Mouse (Mus musculus) kidney, adult 11 months (tissue): ENCODE measurements around the gene Unc119.
A peak's percentile ranks its signal among the peaks of the same experiment; 100 is the strongest.

Experiments used
- DNase-seq: peaks from one replicate; pipeline ENCODE4 v3.0.0; 2022

The Unc119 gene

GRCm38 (mm10) chr11:78344890-78345715 lies 1.8 kb downstream of the Unc119 start:
- no peak for DNase-seq

- no peak for DNase-seq
Measured at GRCm38 (mm10) chr11:78345801-78346200, 2.5 kb downstream of the Unc119 start.

GRCm38 (mm10) chr11:78346326-78347069 lies 3.2 kb downstream of the Unc119 start:
- no peak for DNase-seq

GRCm38 (mm10) chr11:78347070-78347754 lies 3.9 kb downstream of the Unc119 start:
- peak; percentile 60 for DNase-seq

- DNase-seq: no peak
Measured at GRCm38 (mm10) chr11:78347908-78348307, 4.6 kb downstream of the Unc119 start.

GRCm38 (mm10) chr11:78348474-78348873 lies 5.2 kb downstream of the Unc119 start:
- DNase-seq: no peak

GRCm38 (mm10) chr11:78349441-78350358 lies 6.4 kb downstream of the Unc119 start:
- DNase-seq: no peak

GRCm38 (mm10) chr11:78353081-78353480 lies 9.8 kb downstream of the Unc119 start:
- no peak for DNase-seq

- DNase-seq: no peak
Measured at GRCm38 (mm10) chr11:78354905-78355304, 11.6 kb downstream of the Unc119 start.

GRCm38 (mm10) chr11:78355471-78356238 lies 12.4 kb downstream of the Unc119 start:
- DNase-seq: no peak

GRCm38 (mm10) chr11:78358330-78359007 lies 15.2 kb downstream of the Unc119 start:
- no peak for DNase-seq

GRCm38 (mm10) chr11:78360125-78360788 lies 17.0 kb downstream of the Unc119 start:
- peak; percentile 67 for DNase-seq

- no peak for DNase-seq
Measured at GRCm38 (mm10) chr11:78360789-78361131, 17.5 kb downstream of the Unc119 start.

GRCm38 (mm10) chr11:78363309-78364007 lies 20.2 kb downstream of the Unc119 start:
- DNase-seq: no peak

- peak; percentile 53 for DNase-seq
Measured at GRCm38 (mm10) chr11:78364103-78364502, 20.8 kb downstream of the Unc119 start.

GRCm38 (mm10) chr11:78367456-78368225 lies 24.4 kb downstream of the Unc119 start:
- DNase-seq: no peak

GRCm38 (mm10) chr11:78370389-78370788 lies 27.1 kb downstream of the Unc119 start:
- DNase-seq: no peak

- no peak for DNase-seq
Measured at GRCm38 (mm10) chr11:78371711-78372110, 28.4 kb downstream of the Unc119 start.

- no peak for DNase-seq
Measured at GRCm38 (mm10) chr11:78372166-78372565, 28.9 kb downstream of the Unc119 start.
